Mouse (Mus musculus) midbrain, embryonic 11.5 days (tissue): ENCODE results near the gene Parp8. TPM values are rescaled to one million over a fixed set of nuclear protein-coding genes. Genes with fewer than 3 reads are reported as not detected.

Experiments
- ATAC-seq: fragments of 200-750 bp; cut with Nextera tagmentation; 2 replicates; pipeline ENCODE4 v1.8.0; 2017; ENCODE audit warnings: moderate TSS enrichment, moderate library complexity; ENCODE audit not compliant: low FRiP score
- DNase-seq: peaks from one replicate; pipeline ENCODE4 v3.0.0; 2015; ENCODE audit warnings: low spot score; ENCODE audit errors: missing footprints
- H3K27ac ChIP-seq: fragments of 300-500 bp; sonication (generic); 2 replicates; pipeline ENCODE4 v1.5.1; 2014; ENCODE audit warnings: low read depth, low read length
- H3K27me3 ChIP-seq: fragments of 300-500 bp; sonication (generic); 2 replicates; pipeline ENCODE4 v1.6.1; 2014; ENCODE audit warnings: mild to moderate bottlenecking, low read length, moderate library complexity, mixed read lengths; ENCODE audit not compliant: control insufficient read depth, insufficient read depth
- H3K36me3 ChIP-seq: fragments of 300-500 bp; sonication (generic); 2 replicates; pipeline ENCODE4 v1.6.1; 2014; ENCODE audit warnings: mild to moderate bottlenecking, low read length, moderate library complexity, mixed read lengths; ENCODE audit not compliant: control insufficient read depth, insufficient read depth
- H3K4me1 ChIP-seq: fragments of 300-500 bp; sonication (generic); 2 replicates; pipeline ENCODE4 v1.6.1; 2014; ENCODE audit warnings: low read length; ENCODE audit not compliant: control insufficient read depth, insufficient read depth
- H3K4me2 ChIP-seq: fragments of 300-500 bp; sonication (generic); 2 replicates; pipeline ENCODE4 v1.6.1; 2014; ENCODE audit warnings: mild to moderate bottlenecking, moderate library complexity
- H3K4me3 ChIP-seq: fragments of 300-500 bp; sonication (generic); 2 replicates; pipeline ENCODE4 v1.5.1; 2014; ENCODE audit warnings: low read depth, low read length
- H3K9ac ChIP-seq: fragments of 300-500 bp; sonication (generic); 2 replicates; pipeline ENCODE4 v1.6.1; 2014; ENCODE audit warnings: low read length
- H3K9me3 ChIP-seq: fragments of 300-500 bp; sonication (generic); 2 replicates; pipeline ENCODE4 v1.6.1; 2016; ENCODE audit warnings: low read length; ENCODE audit not compliant: control insufficient read depth
- WGBS: fragments of 180-500 bp; shearing (Covaris S2); extraction: QIAGEN DNeasy Blood & Tissue Kit; methylation state at CpG from one replicate; pipeline ENCODE4 v1.1.7; 2014; 5-methylcytosine and 5-hydroxymethylcytosine counted together
- polyA plus RNA-seq: library from polyadenylated mRNA; unstranded; fragments of >200 nt; fragmentation: Nextera tagmentation; extraction: Ambion mirVana; gene quantifications from 2 replicates; pipeline ENCODE4 v1.2.1, GENCODE M21; 2014

The Parp8 gene
- polyA plus RNA-seq, 1 experiment from 2014 or later, result 13.3 TPM

- H3K9me3 ChIP-seq, result no peaks in the 10 kb centered on the region
- H3K27me3 ChIP-seq, result no peaks in the 10 kb centered on the region
- H3K36me3 ChIP-seq, result no peaks in the 10 kb centered on the region
- H3K4me3 ChIP-seq, result no peak overlapping the region
- H3K4me2 ChIP-seq, result no peak overlapping the region
- H3K27ac ChIP-seq, result no peak overlapping the region
- H3K9ac ChIP-seq, result no peak overlapping the region
- ATAC-seq (no peak), DNase-seq (no peak)
- H3K4me1 ChIP-seq, result no peaks in the 10 kb centered on the region
- 86% methylated on average over 15 of the region's 15 CpGs for WGBS
These were observed 62.6 kb downstream of the Parp8 start for GRCm38 (mm10) chr13:116962480-116963462.

- no peak overlapping the region for H3K9ac ChIP-seq
- no peaks in the 10 kb centered on the region for H3K27me3 ChIP-seq
- 90% methylated on average over 7 of the region's 7 CpGs for WGBS
- no peak overlapping the region for H3K4me2 ChIP-seq
- H3K4me1 ChIP-seq, result no peaks in the 10 kb centered on the region
- H3K27ac ChIP-seq, result no peak overlapping the region
- no peak for DNase-seq
- no peak for ATAC-seq
- no peak overlapping the region for H3K4me3 ChIP-seq
- H3K36me3 ChIP-seq, result no peaks in the 10 kb centered on the region
- H3K9me3 ChIP-seq, result no peaks in the 10 kb centered on the region
These were observed 66.4 kb downstream of the Parp8 start for GRCm38 (mm10) chr13:116958776-116959589.

GRCm38 (mm10) chr13:116957577-116957976 is 67.8 kb downstream of the Parp8 start:
- Histone ChIP-seq H3K27ac (no peak overlapping the region), H3K36me3 (no peaks in the 10 kb centered on the region), H3K4me2 (no peak overlapping the region), H3K9me3 (no peaks in the 10 kb centered on the region), H3K4me3 (no peak overlapping the region), H3K4me1 (no peaks in the 10 kb centered on the region), H3K9ac (no peak overlapping the region), H3K27me3 (no peaks in the 10 kb centered on the region)
- no peak for ATAC-seq
- WGBS, result 93% methylated on average over 3 of the region's 3 CpGs
- DNase-seq, result no peak

DNA sequence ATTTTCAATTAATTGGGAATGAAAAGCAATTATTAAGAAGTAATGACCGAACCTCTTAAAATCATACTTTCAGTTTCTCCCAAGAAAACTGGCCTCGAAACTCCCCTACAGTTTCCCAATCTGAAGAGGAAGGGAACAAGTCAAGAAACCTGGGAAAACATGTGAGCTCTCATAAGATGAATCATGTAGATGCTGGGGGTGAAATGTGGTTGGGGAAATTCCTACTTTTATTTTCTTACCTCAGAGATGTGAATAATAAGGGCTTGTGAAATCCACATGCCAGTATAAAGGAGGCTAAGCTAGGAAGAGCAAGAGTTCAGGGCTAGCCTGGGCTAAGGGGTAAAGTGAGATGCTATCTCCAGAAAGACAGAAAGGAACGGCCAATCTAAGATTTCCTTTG is 74.0 kb downstream of the Parp8 start:
- 92% methylated on average over 3 of the region's 3 CpGs for WGBS
- H3K4me2 ChIP-seq, result no peak overlapping the region
- H3K4me3 ChIP-seq, result no peak overlapping the region

DNA sequence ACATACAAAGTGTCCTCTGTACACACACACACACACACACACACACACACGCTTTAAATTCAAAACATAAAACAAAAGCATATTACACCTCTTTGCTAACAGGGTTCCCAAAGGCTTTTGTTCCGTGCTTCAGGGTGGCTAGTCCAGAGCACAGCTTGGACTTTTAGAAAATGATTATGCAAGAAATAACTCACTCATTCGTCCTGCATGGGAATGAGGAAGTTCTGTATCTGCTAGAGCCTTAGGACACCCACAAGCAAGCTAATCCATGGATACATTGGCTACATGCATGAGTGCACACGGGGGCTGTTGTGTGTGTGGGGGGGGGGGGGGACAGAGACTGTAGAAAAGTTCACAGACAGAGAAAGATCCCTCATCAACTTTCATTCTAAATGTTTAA is 75.8 kb downstream of the Parp8 start:
- DNase-seq (peak; percentile 54), ATAC-seq (peak; percentile 33; the same call in 1 of the 2 replicates)
- 66% methylated on average over 4 of the region's 4 CpGs for WGBS
- Histone ChIP-seq H3K4me3 (no peak overlapping the region), H3K27me3 (no peaks in the 10 kb centered on the region), H3K4me2 (no peak overlapping the region), H3K27ac (no peak overlapping the region), H3K36me3 (no peaks in the 10 kb centered on the region), H3K9me3 (no peaks in the 10 kb centered on the region), H3K9ac (no peak overlapping the region), H3K4me1 (no peaks in the 10 kb centered on the region)

More for the DNA sequence above, 74.0 kb downstream of the Parp8 start:
- ATAC-seq (no peak), DNase-seq (no peak)
- H3K4me1 ChIP-seq, result no peaks in the 10 kb centered on the region
- no peak overlapping the region for H3K9ac ChIP-seq
- H3K27ac ChIP-seq, result no peak overlapping the region
- no peaks in the 10 kb centered on the region for H3K36me3 ChIP-seq
- no peaks in the 10 kb centered on the region for H3K27me3 ChIP-seq
- no peaks in the 10 kb centered on the region for H3K9me3 ChIP-seq

GRCm38 (mm10) chr13:116949056-116949455 is 76.3 kb downstream of the Parp8 start:
- H3K4me3 ChIP-seq, result no peak overlapping the region
- H3K9ac ChIP-seq, result no peak overlapping the region
- DNase-seq (peak; percentile 59), ATAC-seq (no peak)
- no peaks in the 10 kb centered on the region for H3K27me3 ChIP-seq
- H3K9me3 ChIP-seq, result no peaks in the 10 kb centered on the region
- 89% methylated on average over 6 of the region's 6 CpGs for WGBS
- H3K4me1 ChIP-seq, result no peaks in the 10 kb centered on the region
- H3K27ac ChIP-seq, result no peak overlapping the region
- no peak overlapping the region for H3K4me2 ChIP-seq
- H3K36me3 ChIP-seq, result no peaks in the 10 kb centered on the region

DNA sequence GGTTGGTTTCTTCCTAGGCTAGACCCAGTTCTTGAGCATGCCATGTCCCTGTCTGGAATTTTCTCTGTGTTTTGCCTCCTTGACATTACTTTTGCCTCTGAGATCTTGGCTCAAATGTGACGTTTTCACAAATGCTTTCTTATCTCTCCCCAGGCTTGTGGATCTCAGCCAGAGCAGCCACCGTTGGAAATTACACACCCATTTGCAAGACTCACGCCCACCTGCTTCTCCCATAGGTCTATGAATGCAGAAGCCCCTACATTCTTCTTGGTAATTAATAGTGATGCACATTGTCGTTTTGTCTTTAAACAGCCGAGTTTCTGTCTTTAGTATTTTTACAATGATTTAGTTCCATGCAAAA is 77.1 kb downstream of the Parp8 start:
- H3K4me3 ChIP-seq, result no peak overlapping the region
- no peak overlapping the region for H3K9ac ChIP-seq
- no peak overlapping the region for H3K4me2 ChIP-seq
- H3K27me3 ChIP-seq, result no peaks in the 10 kb centered on the region
- DNase-seq, result no peak
- no peaks in the 10 kb centered on the region for H3K4me1 ChIP-seq
- no peak overlapping the region for H3K27ac ChIP-seq
- no peak for ATAC-seq
- no peaks in the 10 kb centered on the region for H3K36me3 ChIP-seq
- WGBS, result 89% methylated on average over 5 of the region's 5 CpGs
- no peaks in the 10 kb centered on the region for H3K9me3 ChIP-seq

DNA sequence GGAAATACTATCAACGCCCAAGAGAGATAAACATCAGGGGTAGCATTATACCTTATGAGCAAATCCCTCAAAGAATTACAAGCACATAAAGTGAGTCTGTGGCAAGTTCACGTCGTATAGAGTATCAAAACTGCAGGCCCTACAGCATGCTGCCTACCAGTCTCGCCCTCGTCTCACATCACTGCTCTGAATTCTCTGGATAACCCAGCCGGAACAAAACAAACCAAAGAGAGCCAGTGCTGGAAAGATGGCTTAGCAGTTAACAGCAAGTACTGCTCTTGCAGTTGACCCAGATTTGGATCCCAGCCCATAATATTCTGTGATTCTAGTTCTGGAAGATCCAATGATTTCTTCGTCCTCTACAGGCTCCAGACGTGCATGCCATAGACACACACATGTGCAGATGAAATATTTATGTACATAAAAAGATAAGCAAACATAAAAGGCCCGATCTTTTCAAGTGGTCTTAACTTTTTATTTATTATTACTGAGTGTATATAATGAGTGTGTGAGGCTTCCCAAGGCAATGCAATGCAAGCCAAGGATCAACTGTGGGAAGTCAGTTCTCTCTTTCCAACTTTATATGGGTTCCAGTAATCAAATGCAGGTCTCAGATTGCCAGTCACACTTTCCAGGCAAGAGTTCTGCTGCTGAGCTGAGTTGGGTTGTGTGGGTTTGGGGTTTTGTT is 77.6 kb downstream of the Parp8 start:
- ATAC-seq (no peak), DNase-seq (peak; percentile 72)
- H3K4me1 ChIP-seq, result no peaks in the 10 kb centered on the region
- H3K4me2 ChIP-seq, result no peak overlapping the region
- H3K36me3 ChIP-seq, result no peaks in the 10 kb centered on the region
- no peak overlapping the region for H3K9ac ChIP-seq
- WGBS, result 78% methylated on average over 9 of the region's 9 CpGs
- no peaks in the 10 kb centered on the region for H3K9me3 ChIP-seq
- H3K27me3 ChIP-seq, result no peaks in the 10 kb centered on the region
- H3K4me3 ChIP-seq, result no peak overlapping the region
- H3K27ac ChIP-seq, result no peak overlapping the region
